Mouse (Mus musculus): ENCODE data around the gene Ice1. TPM values are rescaled to one million over a fixed set of nuclear protein-coding genes. Genes with fewer than 3 reads are reported as not detected.

Gene Ice1
- total RNA-seq (2014; fragmentation: Nextera tagmentation) (34.9 and 41.7 TPM in 2 replicates), total RNA-seq (2017) (34.6 and 44.0 TPM in 2 replicates)

- ATAC-seq (replicated peaks; ENCODE audit: low FRiP score, low TSS enrichment, poor library complexity, severe bottlenecking), result peak; percentile 32
Observed at GRCm38 (mm10) chr13:70637282-70637661, at the start of gene Ice1. Ice1 (minus strand) TSS chr13:70637634.

- no peak for ATAC-seq (replicated peaks; ENCODE audit: low FRiP score, low TSS enrichment, poor library complexity, severe bottlenecking)
Observed at GRCm38 (mm10) chr13:70685825-70686224, 48.4 kb upstream of the Ice1 start.

GRCm38 (mm10) chr13:70684976-70685609 lies 47.7 kb upstream of the Ice1 start:
- no peak for ATAC-seq (replicated peaks; ENCODE audit: low FRiP score, low TSS enrichment, poor library complexity, severe bottlenecking)

- no peak for ATAC-seq (replicated peaks; ENCODE audit: low FRiP score, low TSS enrichment, poor library complexity, severe bottlenecking)
Observed at GRCm38 (mm10) chr13:70681411-70682183, 44.2 kb upstream of the Ice1 start.

- ATAC-seq (replicated peaks; ENCODE audit: low FRiP score, low TSS enrichment, poor library complexity, severe bottlenecking), result no peak
Observed at GRCm38 (mm10) chr13:70680316-70680715, 42.9 kb upstream of the Ice1 start.

GRCm38 (mm10) chr13:70677689-70678088 lies 40.3 kb upstream of the Ice1 start:
- no peak for ATAC-seq (replicated peaks; ENCODE audit: low FRiP score, low TSS enrichment, poor library complexity, severe bottlenecking)

- ATAC-seq (replicated peaks; ENCODE audit: low FRiP score, low TSS enrichment, poor library complexity, severe bottlenecking), result no peak
Observed at GRCm38 (mm10) chr13:70676243-70677183, 39.1 kb upstream of the Ice1 start.

GRCm38 (mm10) chr13:70674998-70675397 lies 37.6 kb upstream of the Ice1 start:
- ATAC-seq (replicated peaks; ENCODE audit: low FRiP score, low TSS enrichment, poor library complexity, severe bottlenecking), result no peak

- ATAC-seq (replicated peaks; ENCODE audit: low FRiP score, low TSS enrichment, poor library complexity, severe bottlenecking), result no peak
Observed at GRCm38 (mm10) chr13:70670080-70670479, 32.6 kb upstream of the Ice1 start.

- no peak for ATAC-seq (replicated peaks; ENCODE audit: low FRiP score, low TSS enrichment, poor library complexity, severe bottlenecking)
Observed at GRCm38 (mm10) chr13:70659715-70660114, 22.3 kb upstream of the Ice1 start.

GRCm38 (mm10) chr13:70656741-70657140 lies 19.3 kb upstream of the Ice1 start:
- no peak for ATAC-seq (replicated peaks; ENCODE audit: low FRiP score, low TSS enrichment, poor library complexity, severe bottlenecking)

GRCm38 (mm10) chr13:70656329-70656728 lies 18.9 kb upstream of the Ice1 start:
- ATAC-seq (replicated peaks; ENCODE audit: low FRiP score, low TSS enrichment, poor library complexity, severe bottlenecking), result no peak

GRCm38 (mm10) chr13:70655570-70655969 lies 18.1 kb upstream of the Ice1 start:
- ATAC-seq (replicated peaks; ENCODE audit: low FRiP score, low TSS enrichment, poor library complexity, severe bottlenecking), result no peak

GRCm38 (mm10) chr13:70654091-70654770 lies 16.8 kb upstream of the Ice1 start:
- ATAC-seq (replicated peaks; ENCODE audit: low FRiP score, low TSS enrichment, poor library complexity, severe bottlenecking), result no peak

GRCm38 (mm10) chr13:70653457-70653856 lies 16.0 kb upstream of the Ice1 start:
- ATAC-seq (replicated peaks; ENCODE audit: low FRiP score, low TSS enrichment, poor library complexity, severe bottlenecking), result no peak

GRCm38 (mm10) chr13:70650011-70650436 lies 12.6 kb upstream of the Ice1 start:
- ATAC-seq (replicated peaks; ENCODE audit: low FRiP score, low TSS enrichment, poor library complexity, severe bottlenecking), result no peak

GRCm38 (mm10) chr13:70645968-70646505 lies 8.6 kb upstream of the Ice1 start:
- no peak for ATAC-seq (replicated peaks; ENCODE audit: low FRiP score, low TSS enrichment, poor library complexity, severe bottlenecking)

- ATAC-seq (replicated peaks; ENCODE audit: low FRiP score, low TSS enrichment, poor library complexity, severe bottlenecking), result no peak
Observed at GRCm38 (mm10) chr13:70644083-70644462, 6.6 kb upstream of the Ice1 start.

GRCm38 (mm10) chr13:70643408-70644082 lies 6.1 kb upstream of the Ice1 start:
- peak; percentile 78 for ATAC-seq (replicated peaks; ENCODE audit: low FRiP score, low TSS enrichment, poor library complexity, severe bottlenecking)
